Mouse (Mus musculus) forebrain, embryonic 12.5 days (tissue): ENCODE measurements around the gene Rarres1. TPM values are rescaled to one million over a fixed set of nuclear protein-coding genes. Genes with fewer than 3 reads are reported as not detected.
A peak's percentile ranks its signal among the peaks of the same experiment; 100 is the strongest.

ENCODE experiments used
- ATAC-seq: fragments of 200-750 bp; cut with Nextera tagmentation; 2 replicates; pipeline ENCODE4 v1.8.0; 2017; ENCODE audit warnings: moderate TSS enrichment; ENCODE audit not compliant: low FRiP score
- H3K27ac ChIP-seq: fragments of 300-500 bp; sonication (generic); 2 replicates; pipeline ENCODE4 v1.5.1; 2016; ENCODE audit warnings: mild to moderate bottlenecking
- H3K27me3 ChIP-seq: fragments of 300-500 bp; sonication (generic); 2 replicates; pipeline ENCODE4 v1.6.1; 2016; ENCODE audit warnings: mild to moderate bottlenecking
- H3K36me3 ChIP-seq: fragments of 300-500 bp; sonication (generic); replicated peaks from 2 replicates; pipeline ENCODE4 v1.6.1; 2016; ENCODE audit warnings: mild to moderate bottlenecking
- H3K4me1 ChIP-seq: fragments of 300-500 bp; sonication (generic); 2 replicates; pipeline ENCODE4 v1.6.1; 2016
- H3K4me2 ChIP-seq: fragments of 300-500 bp; sonication (generic); 2 replicates; pipeline ENCODE4 v1.6.1; 2016; ENCODE audit warnings: mild to moderate bottlenecking, moderate library complexity
- H3K4me3 ChIP-seq: fragments of 300-500 bp; sonication (generic); replicated peaks from 2 replicates; pipeline ENCODE4 v1.5.1; 2016; ENCODE audit warnings: mild to moderate bottlenecking
- H3K9ac ChIP-seq: fragments of 300-500 bp; sonication (generic); 2 replicates; pipeline ENCODE4 v1.6.1; 2016; ENCODE audit warnings: mild to moderate bottlenecking
- H3K9me3 ChIP-seq: fragments of 300-500 bp; sonication (generic); 2 replicates; pipeline ENCODE4 v1.6.1; 2016
- WGBS: fragments of 180-500 bp; shearing (Covaris S2); methylation state at CpG from one replicate; pipeline ENCODE4 v1.1.7; 2016; 5-methylcytosine and 5-hydroxymethylcytosine counted together
- polyA plus RNA-seq: library from polyadenylated mRNA; unstranded; fragments of >200 nt; fragmentation: Nextera tagmentation; extraction: Ambion mirVana; gene quantifications from 2 replicates; pipeline ENCODE4 v1.2.1, GENCODE M21; 2016

Rarres1 gene
- polyA plus RNA-seq, 1 experiment from 2014 or later = 0.61 TPM

DNA sequence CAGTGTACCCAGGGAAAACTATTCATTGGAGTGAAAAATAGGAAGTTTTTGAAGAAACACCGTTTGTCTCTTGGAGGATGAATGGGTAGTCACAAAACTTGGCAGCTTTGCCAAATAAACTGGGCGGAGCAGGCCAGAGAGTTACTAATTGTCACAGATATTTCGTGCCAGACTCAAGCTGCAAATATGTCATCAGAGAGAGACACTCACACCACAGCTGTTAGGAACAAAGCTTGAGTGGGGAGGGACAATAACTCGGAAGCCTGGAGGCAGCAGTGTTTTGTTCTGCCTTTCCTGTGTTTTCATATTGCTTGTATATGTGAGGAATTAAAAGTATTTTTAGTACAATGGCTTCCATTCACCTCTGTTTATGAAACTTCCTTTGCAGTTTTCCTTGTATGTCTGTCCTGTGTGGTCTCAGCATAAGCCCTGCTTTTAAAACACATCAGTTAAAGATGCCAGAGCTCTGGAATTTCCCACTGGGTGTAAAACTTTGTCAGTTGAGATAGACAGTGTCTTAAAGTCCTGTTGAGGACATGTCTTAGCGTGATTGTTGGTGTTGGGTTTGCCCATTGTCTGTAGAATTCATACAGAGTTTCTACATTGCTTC is 64.6 kb downstream of the Rarres1 start:
- WGBS = 87% methylated on average over 5 of the region's 5 CpGs
- peaks cover 78% of the 10 kb centered on the region for H3K36me3 ChIP-seq
- no peak overlapping the region for H3K4me3 ChIP-seq
- no peak overlapping the region for H3K4me2 ChIP-seq
- H3K4me1 ChIP-seq = no peaks in the 10 kb centered on the region
- no peaks in the 10 kb centered on the region for H3K9me3 ChIP-seq
- no peaks in the 10 kb centered on the region for H3K27me3 ChIP-seq
- H3K9ac ChIP-seq = no peak overlapping the region
- no peak for ATAC-seq
- no peak overlapping the region for H3K27ac ChIP-seq

DNA sequence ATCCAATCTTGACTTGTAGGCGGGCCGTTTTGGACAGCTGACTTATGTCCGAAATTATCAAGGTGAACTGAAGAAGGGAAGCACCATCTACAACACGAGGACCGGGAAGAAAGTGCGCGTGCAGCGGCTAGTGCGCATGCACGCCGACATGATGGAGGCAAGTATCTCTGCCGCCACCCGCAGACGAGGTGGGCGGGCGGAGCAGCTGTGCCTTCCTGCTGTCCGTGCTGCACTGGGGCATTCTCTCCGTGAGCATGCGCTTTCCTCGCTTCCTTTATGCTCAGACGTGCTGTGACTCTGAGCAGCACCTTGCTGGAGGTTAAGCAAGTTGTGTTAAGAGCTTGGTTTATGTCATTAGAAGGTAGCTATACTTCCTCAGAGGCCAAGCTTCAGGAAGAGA is 65.7 kb downstream of the Rarres1 start:
- Histone ChIP-seq H3K9ac (no peak overlapping the region), H3K27me3 (no peaks in the 10 kb centered on the region), H3K36me3 (peaks cover 72% of the 10 kb centered on the region), H3K4me1 (no peaks in the 10 kb centered on the region), H3K27ac (no peak overlapping the region), H3K4me2 (no peak overlapping the region), H3K4me3 (no peak overlapping the region), H3K9me3 (no peaks in the 10 kb centered on the region)
- ATAC-seq = no peak
- 94% methylated on average over 21 of the region's 21 CpGs for WGBS

DNA sequence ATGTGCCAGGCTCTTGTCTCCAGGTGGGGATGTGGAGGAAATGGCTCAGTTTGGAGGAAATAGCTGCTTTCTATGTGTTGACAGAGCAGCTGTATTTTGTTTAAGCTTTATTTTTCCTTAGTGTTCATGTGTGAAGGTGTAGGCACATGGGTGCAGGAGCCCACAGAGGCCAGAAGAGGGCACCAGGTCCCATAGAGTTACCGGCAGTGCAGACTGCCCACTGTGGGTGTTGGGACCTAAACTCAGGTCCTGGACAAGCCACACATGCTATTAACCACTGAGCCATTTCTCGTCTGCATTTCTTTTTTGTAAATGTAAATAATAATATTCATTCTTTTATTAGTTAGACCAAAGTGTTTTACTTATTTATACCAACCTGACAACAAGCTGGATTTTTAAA is 68.2 kb downstream of the Rarres1 start:
- no peaks in the 10 kb centered on the region for H3K4me1 ChIP-seq
- H3K9ac ChIP-seq = no peak overlapping the region
- H3K36me3 ChIP-seq = peaks cover 72% of the 10 kb centered on the region
- H3K27me3 ChIP-seq = no peaks in the 10 kb centered on the region
- no peak overlapping the region for H3K4me3 ChIP-seq
- ATAC-seq = no peak
- H3K9me3 ChIP-seq = no peaks in the 10 kb centered on the region
- H3K4me2 ChIP-seq = no peak overlapping the region
- H3K27ac ChIP-seq = no peak overlapping the region
- WGBS = 92% methylated on average over 2 of the region's 2 CpGs

DNA sequence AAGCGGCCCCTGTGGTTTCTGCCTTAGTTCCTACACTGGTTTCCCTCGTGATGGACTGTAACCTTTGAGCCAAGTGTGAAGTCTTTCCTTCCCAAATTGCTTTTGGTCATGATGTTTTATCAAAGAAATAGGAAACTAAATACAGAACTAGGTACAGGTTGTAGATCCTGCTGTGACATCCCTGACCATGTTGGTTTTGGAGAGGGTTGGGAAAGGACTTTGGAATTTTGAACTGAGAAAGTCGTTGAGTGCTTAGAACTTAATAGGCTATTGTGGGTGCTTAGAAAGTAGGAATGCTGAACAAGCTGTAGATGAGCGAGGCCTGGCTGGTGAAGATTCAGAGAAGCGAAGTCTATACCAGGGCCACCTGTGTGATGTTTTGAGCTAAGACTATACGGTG is 81.3 kb downstream of the Rarres1 start:
- Histone ChIP-seq H3K36me3 (peaks cover 46% of the 10 kb centered on the region), H3K27ac (no peak overlapping the region), H3K4me2 (no peak overlapping the region), H3K4me3 (no peak overlapping the region), H3K27me3 (no peaks in the 10 kb centered on the region), H3K4me1 (peaks cover 9% of the 10 kb centered on the region), H3K9me3 (no peaks in the 10 kb centered on the region), H3K9ac (no peak overlapping the region)
- no peak for ATAC-seq
- WGBS = 94% methylated on average over 6 of the region's 6 CpGs

DNA sequence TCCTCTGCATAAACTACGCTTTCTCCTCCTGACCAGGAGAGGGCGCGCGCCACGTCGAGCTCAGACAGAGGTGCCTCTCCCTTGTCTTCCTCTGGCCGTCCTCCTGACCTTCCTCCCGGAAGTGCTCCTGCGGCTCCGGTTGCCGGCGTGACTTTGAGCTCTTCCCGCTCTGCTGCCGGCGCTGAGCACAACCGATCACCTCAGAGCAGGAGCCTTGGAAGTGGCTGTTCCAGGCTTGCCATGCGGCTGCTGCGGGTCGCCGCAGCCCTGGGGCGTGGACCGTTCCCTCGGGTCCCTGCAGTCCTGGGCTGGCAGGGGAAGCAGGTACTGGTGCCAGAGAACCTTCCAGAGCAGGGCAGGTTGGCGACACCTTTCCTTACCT is 85.3 kb downstream of the Rarres1 start, which contains the start of gene Gfm1:
Gfm1 (plus strand) TSS at position 98 of the 382 bp plus-strand sequence.
- WGBS = 0% methylated on average over 24 of the region's 24 CpGs
- peaks cover 23% of the 10 kb centered on the region for H3K36me3 ChIP-seq
- peak; percentile 93 for ATAC-seq
- peak within 1 kb of the TSS; percentile 80 for H3K4me2 ChIP-seq
- peaks cover 9% of the 10 kb centered on the region for H3K4me1 ChIP-seq
- no peak within 1 kb of the TSS for H3K27ac ChIP-seq
- H3K9me3 ChIP-seq = peaks cover 10% of the 10 kb centered on the region; the same call in 1 of the 2 replicates
- peak within 1 kb of the TSS; percentile 86 for H3K9ac ChIP-seq
- H3K4me3 ChIP-seq = peak within 1 kb of the TSS; percentile 96
- no peaks in the 10 kb centered on the region for H3K27me3 ChIP-seq

DNA sequence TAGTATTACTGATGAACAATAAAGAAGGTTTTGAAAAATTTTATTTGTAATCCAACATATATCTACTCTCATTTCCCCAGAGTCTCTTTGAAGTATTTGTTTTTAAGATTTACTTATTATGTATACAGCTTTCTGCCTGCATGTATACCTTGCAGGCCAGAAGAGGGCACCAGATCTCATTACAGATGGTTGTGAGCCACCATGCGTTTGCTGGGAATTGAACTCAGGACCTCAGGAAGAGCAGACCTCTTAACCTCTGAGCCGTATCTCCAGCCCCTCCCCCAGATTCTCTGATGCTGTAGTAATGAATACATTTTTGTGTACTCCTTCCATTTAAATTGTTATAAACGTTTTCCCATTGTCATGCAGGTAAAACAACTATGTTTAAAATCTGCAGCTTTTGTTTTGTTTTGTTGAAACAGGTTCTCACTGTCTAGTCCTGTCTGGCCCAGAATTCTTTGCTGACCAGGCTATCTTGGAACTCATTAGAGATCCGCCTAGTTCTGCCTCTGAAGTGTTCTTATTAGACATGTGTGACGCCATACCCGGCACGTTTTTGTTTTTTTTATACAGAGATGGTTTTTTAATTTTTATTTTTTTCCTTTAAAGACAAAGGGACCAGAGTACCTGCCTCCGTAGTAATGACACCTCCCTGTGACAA is 85.9 kb downstream of the Rarres1 start:
- ATAC-seq = peak; percentile 82
- Histone ChIP-seq H3K4me3 (peak overlapping the region; percentile 96), H3K4me2 (peak overlapping the region; percentile 80), H3K36me3 (peaks cover 22% of the 10 kb centered on the region), H3K9ac (0 out of 2 replicates have a peak overlapping the region, but pooled peaks have one; percentile 86), H3K27ac (no peak overlapping the region), H3K4me1 (peaks cover 9% of the 10 kb centered on the region), H3K9me3 (peaks cover 10% of the 10 kb centered on the region; the same call in 1 of the 2 replicates), H3K27me3 (no peaks in the 10 kb centered on the region)
- 31% methylated on average over 8 of the region's 8 CpGs for WGBS

Other genes with a start within 250 kb of the Rarres1 start
- gene Mlf1, start 141.4 kb downstream of the Rarres1 start, polyA plus RNA-seq = 23.6 and 25.6 TPM in 2 replicates
- not detected in 2 replicates for gene Gm17402, start 140.4 kb downstream of the Rarres1 start, polyA plus RNA-seq
- gene Gfm1, start 85.4 kb downstream of the Rarres1 start, polyA plus RNA-seq = 39.7 and 46.3 TPM in 2 replicates
- gene Lxn, start 51.6 kb downstream of the Rarres1 start, polyA plus RNA-seq = 57.1 and 58.2 TPM in 2 replicates
- gene Mfsd1, start 67.2 kb upstream of the Rarres1 start, polyA plus RNA-seq = 48.7 and 49.8 TPM in 2 replicates